Mouse (Mus musculus) embryonic facial prominence, embryonic 11.5 days (tissue): ENCODE results near the gene Nkain1. TPM values are rescaled to one million over a fixed set of nuclear protein-coding genes. Genes with fewer than 3 reads are reported as not detected.

Experiments used
- ATAC-seq: fragments of 200-750 bp; cut with Nextera tagmentation; replicated peaks from 2 replicates; pipeline ENCODE4 v1.8.0; 2017; ENCODE audit warnings: low read depth; ENCODE audit not compliant: insufficient number of reproducible peaks, low FRiP score, low TSS enrichment
- DNase-seq: peaks from one replicate; pipeline ENCODE4 v3.0.0-alpha.2; 2015; ENCODE audit warnings: low spot score
- H3K27ac ChIP-seq: fragments of 300-500 bp; sonication (generic); replicated peaks from 2 replicates; pipeline ENCODE4 v1.5.1; 2014; ENCODE audit warnings: mild to moderate bottlenecking, low read depth, low read length, control low read depth
- H3K27me3 ChIP-seq: fragments of 300-500 bp; sonication (generic); 2 replicates; pipeline ENCODE4 v1.6.1; 2014; ENCODE audit warnings: mild to moderate bottlenecking, low read length, moderate library complexity, mixed read lengths; ENCODE audit not compliant: control insufficient read depth, insufficient read depth
- H3K36me3 ChIP-seq: fragments of 300-500 bp; sonication (generic); replicated peaks from 2 replicates; pipeline ENCODE4 v1.6.1; 2014; ENCODE audit warnings: low read depth, mild to moderate bottlenecking, low read length, moderate library complexity, mixed read lengths; ENCODE audit not compliant: control insufficient read depth, insufficient read depth
- H3K4me1 ChIP-seq: fragments of 300-500 bp; sonication (generic); 2 replicates; pipeline ENCODE4 v1.6.1; 2014; ENCODE audit warnings: low read length, mixed read lengths; ENCODE audit not compliant: control insufficient read depth, insufficient read depth
- H3K4me2 ChIP-seq: fragments of 300-500 bp; sonication (generic); 2 replicates; pipeline ENCODE4 v1.6.1; 2014; ENCODE audit warnings: low read depth, mild to moderate bottlenecking, control low read depth, low read length, moderate library complexity
- H3K4me3 ChIP-seq: fragments of 300-500 bp; sonication (generic); 2 replicates; pipeline ENCODE4 v1.5.1; 2014; ENCODE audit warnings: low read depth, low read length, control low read depth
- H3K9ac ChIP-seq: fragments of 300-500 bp; sonication (generic); replicated peaks from 2 replicates; pipeline ENCODE4 v1.6.1; 2014; ENCODE audit warnings: mild to moderate bottlenecking, control low read depth, low read length
- H3K9me3 ChIP-seq: fragments of 300-500 bp; sonication (generic); replicated peaks from 2 replicates; pipeline ENCODE4 v1.6.1; 2016; ENCODE audit warnings: mild to moderate bottlenecking, low read length, inconsistent platforms, mixed read lengths; ENCODE audit not compliant: control insufficient read depth
- WGBS: fragments of 180-500 bp; shearing (Covaris S2); extraction: QIAGEN DNeasy Blood & Tissue Kit; methylation state at CpG from one replicate; pipeline ENCODE4 v1.1.7; 2014; 5-methylcytosine and 5-hydroxymethylcytosine counted together
- polyA plus RNA-seq: library from polyadenylated mRNA; unstranded; fragments of >200 nt; fragmentation: Nextera tagmentation; extraction: Ambion mirVana; gene quantifications from 2 replicates; pipeline ENCODE4 v1.2.1, GENCODE M21; 2014

Nkain1 gene
- polyA plus RNA-seq, 1 experiment from 2014 or later, result 11.5 TPM

DNA sequence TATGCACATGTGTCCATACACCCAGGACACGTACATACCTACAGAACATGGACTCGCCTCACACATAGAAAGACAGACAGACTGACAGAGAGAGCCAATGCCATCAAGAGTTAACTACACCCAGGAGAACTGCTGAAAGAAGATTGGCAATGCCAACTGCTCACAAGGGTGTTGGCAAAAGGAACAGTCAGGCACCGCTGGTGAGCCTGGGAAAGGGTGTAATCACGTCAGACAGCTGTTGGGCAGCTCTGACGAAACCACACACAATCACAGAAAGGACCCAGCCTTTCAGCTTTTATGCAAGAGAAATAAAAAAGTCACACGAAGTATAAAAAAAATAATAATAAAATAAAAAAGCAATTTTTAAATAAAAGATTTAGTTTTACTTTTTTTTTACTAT lies 57.5 kb downstream of the Nkain1 start:
- H3K4me1 ChIP-seq, result no peaks in the 10 kb centered on the region
- no peaks in the 10 kb centered on the region for H3K36me3 ChIP-seq
- H3K9ac ChIP-seq, result no peak overlapping the region
- no peak overlapping the region for H3K4me2 ChIP-seq
- no peak overlapping the region for H3K4me3 ChIP-seq
- H3K27me3 ChIP-seq, result no peaks in the 10 kb centered on the region
- no peak overlapping the region for H3K27ac ChIP-seq
- 86% methylated on average over 6 of the region's 6 CpGs for WGBS
- no peaks in the 10 kb centered on the region for H3K9me3 ChIP-seq
- no peak for DNase-seq
- no peak for ATAC-seq

Other genes with a start within 250 kb of the Nkain1 start
- 85.4 and 93.1 TPM in 2 replicates for gene Zcchc17, start 214.2 kb downstream of the Nkain1 start, polyA plus RNA-seq
- gene Snrnp40, start 214.0 kb downstream of the Nkain1 start, polyA plus RNA-seq, result 209 and 213 TPM in 2 replicates
- gene Pum1, start 89.1 kb upstream of the Nkain1 start, polyA plus RNA-seq, result 88.5 and 96.1 TPM in 2 replicates
- gene Sdc3, start 218.4 kb upstream of the Nkain1 start, polyA plus RNA-seq, result 12.3 and 13.6 TPM in 2 replicates